Mouse (Mus musculus) stomach, postnatal 0 days (tissue): ENCODE data around the gene 4930432M17Rik. TPM values are rescaled to one million over a fixed set of nuclear protein-coding genes. Genes with fewer than 3 reads are reported as not detected.

ENCODE experiments used
- ATAC-seq: fragments of 200-750 bp; cut with Nextera tagmentation; 2 replicates; pipeline ENCODE4 v1.8.0; 2017; ENCODE audit not compliant: low FRiP score, low TSS enrichment
- DNase-seq: peaks from one replicate; pipeline ENCODE4 v3.0.0-alpha.2; 2016; ENCODE audit warnings: low spot score
- H3K27ac ChIP-seq: fragments of 300-500 bp; sonication (generic); replicated peaks from 2 replicates; pipeline ENCODE4 v1.5.1; 2014; ENCODE audit warnings: mild to moderate bottlenecking, control low read depth
- H3K27me3 ChIP-seq: fragments of 300-500 bp; sonication (generic); 2 replicates; pipeline ENCODE4 v1.6.1; 2014; ENCODE audit warnings: low read length; ENCODE audit not compliant: control insufficient read depth, insufficient read depth
- H3K36me3 ChIP-seq: fragments of 300-500 bp; sonication (generic); 2 replicates; pipeline ENCODE4 v1.6.1; 2014; ENCODE audit warnings: low read length, mixed read lengths; ENCODE audit not compliant: control insufficient read depth, insufficient read depth
- H3K4me1 ChIP-seq: fragments of 300-500 bp; sonication (generic); replicated peaks from 2 replicates; pipeline ENCODE4 v1.6.1; 2014; ENCODE audit warnings: antibody characterized with exemption; ENCODE audit not compliant: control insufficient read depth, insufficient read depth
- H3K4me2 ChIP-seq: fragments of 300-500 bp; sonication (generic); replicated peaks from 2 replicates; pipeline ENCODE4 v1.6.1; 2014; ENCODE audit warnings: low read depth, mild to moderate bottlenecking, control low read depth, moderate library complexity
- H3K4me3 ChIP-seq: fragments of 300-500 bp; sonication (generic); 2 replicates; pipeline ENCODE4 v1.5.1; 2014; ENCODE audit warnings: low read depth, low read length, control low read depth
- H3K9ac ChIP-seq: fragments of 300-500 bp; sonication (generic); 2 replicates; pipeline ENCODE4 v1.6.1; 2014; ENCODE audit warnings: mild to moderate bottlenecking, low read length, control low read depth, mixed read lengths
- H3K9me3 ChIP-seq: fragments of 300-500 bp; sonication (generic); 2 replicates; pipeline ENCODE4 v1.6.1; 2016; ENCODE audit warnings: low read length; ENCODE audit not compliant: control insufficient read depth
- CTCF ChIP-seq: IDR thresholded peaks from 2 replicates; pipeline ENCODE4 v1.5.1; 2016; ENCODE audit warnings: antibody characterized with exemption, low read depth, mild to moderate bottlenecking, moderate library complexity
- EP300 ChIP-seq: optimal IDR thresholded peaks from 2 replicates; pipeline ENCODE3; 2016; ENCODE audit warnings: antibody characterized with exemption
- WGBS: fragments of 180-500 bp; shearing (Covaris S2); extraction: QIAGEN DNeasy Blood & Tissue Kit; methylation state at CpG from one replicate; pipeline ENCODE4 v1.1.7; 2014; 5-methylcytosine and 5-hydroxymethylcytosine counted together
- polyA plus RNA-seq: library from polyadenylated mRNA; unstranded; fragments of >200 nt; fragmentation: Nextera tagmentation; extraction: Ambion mirVana; gene quantifications from 2 replicates; pipeline ENCODE4 v1.2.1, GENCODE M21; 2015

4930432M17Rik gene
- polyA plus RNA-seq, 1 experiment from 2014 or later = not detected

GRCm38 (mm10) chr3:121686408-121686911 is 15.9 kb downstream of the 4930432M17Rik start:
- Histone ChIP-seq H3K27ac (no peak overlapping the region), H3K27me3 (no peaks in the 10 kb centered on the region), H3K4me2 (no peak overlapping the region), H3K9ac (no peak overlapping the region), H3K4me1 (no peaks in the 10 kb centered on the region), H3K4me3 (no peak overlapping the region), H3K9me3 (no peaks in the 10 kb centered on the region), H3K36me3 (no peaks in the 10 kb centered on the region)
- ATAC-seq = peak; percentile 41; the same call in 1 of the 2 replicates
- DNase-seq = peak; percentile 40
- TF ChIP-seq EP300 (no peak), CTCF (no peak)
- 83% methylated on average over 4 of the region's 4 CpGs for WGBS

- Histone ChIP-seq H3K4me2 (no peak overlapping the region), H3K27me3 (no peaks in the 10 kb centered on the region), H3K9me3 (no peaks in the 10 kb centered on the region), H3K4me3 (no peak overlapping the region), H3K36me3 (no peaks in the 10 kb centered on the region), H3K4me1 (no peaks in the 10 kb centered on the region), H3K9ac (no peak overlapping the region), H3K27ac (no peak overlapping the region)
- 84% methylated on average over 3 of the region's 3 CpGs for WGBS
- TF ChIP-seq CTCF (no peak), EP300 (no peak)
- DNase-seq = no peak
- ATAC-seq = no peak
Measured at GRCm38 (mm10) chr3:121687741-121688140, 17.2 kb downstream of the 4930432M17Rik start.

GRCm38 (mm10) chr3:121689029-121689428 is 18.5 kb downstream of the 4930432M17Rik start:
- Histone ChIP-seq H3K9ac (no peak overlapping the region), H3K4me2 (no peak overlapping the region), H3K27me3 (no peaks in the 10 kb centered on the region), H3K9me3 (no peaks in the 10 kb centered on the region), H3K36me3 (no peaks in the 10 kb centered on the region), H3K4me3 (no peak overlapping the region), H3K4me1 (no peaks in the 10 kb centered on the region), H3K27ac (no peak overlapping the region)
- 58% methylated on average over 5 of the region's 5 CpGs for WGBS
- DNase-seq (no peak), ATAC-seq (no peak; the same call in 1 of the 2 replicates)
- TF ChIP-seq CTCF (no peak), EP300 (no peak)

GRCm38 (mm10) chr3:121689697-121690096 is 19.1 kb downstream of the 4930432M17Rik start:
- no peak for ATAC-seq
- Histone ChIP-seq H3K27ac (no peak overlapping the region), H3K27me3 (no peaks in the 10 kb centered on the region), H3K9me3 (no peaks in the 10 kb centered on the region), H3K4me1 (no peaks in the 10 kb centered on the region), H3K9ac (no peak overlapping the region), H3K4me3 (no peak overlapping the region), H3K4me2 (no peak overlapping the region), H3K36me3 (no peaks in the 10 kb centered on the region)
- no peak for DNase-seq
- WGBS = 77% methylated on average over 3 of the region's 3 CpGs
- no peak for TF ChIP-seq EP300
- TF ChIP-seq CTCF = no peak

- DNase-seq (no peak), ATAC-seq (peak; percentile 26; the same call in 1 of the 2 replicates)
- H3K4me3 ChIP-seq = no peak overlapping the region
- no peaks in the 10 kb centered on the region for H3K9me3 ChIP-seq
- no peaks in the 10 kb centered on the region for H3K27me3 ChIP-seq
- H3K4me2 ChIP-seq = no peak overlapping the region
- no peaks in the 10 kb centered on the region for H3K36me3 ChIP-seq
- 68% methylated on average over 13 of the region's 13 CpGs for WGBS
- no peak overlapping the region for H3K27ac ChIP-seq
- H3K9ac ChIP-seq = no peak overlapping the region
- peak; percentile 11; the same call in 1 of the 2 replicates for TF ChIP-seq CTCF
- no peak for TF ChIP-seq EP300
- no peaks in the 10 kb centered on the region for H3K4me1 ChIP-seq
Measured at GRCm38 (mm10) chr3:121693001-121693730, 22.6 kb downstream of the 4930432M17Rik start.

- H3K9me3 ChIP-seq = no peaks in the 10 kb centered on the region
- H3K36me3 ChIP-seq = no peaks in the 10 kb centered on the region
- TF ChIP-seq EP300 (no peak), CTCF (no peak)
- DNase-seq = no peak
- 70% methylated on average over 5 of the region's 5 CpGs for WGBS
- no peaks in the 10 kb centered on the region for H3K27me3 ChIP-seq
- H3K4me2 ChIP-seq = no peak overlapping the region
- no peak for ATAC-seq
- no peak overlapping the region for H3K4me3 ChIP-seq
- no peak overlapping the region for H3K27ac ChIP-seq
- H3K4me1 ChIP-seq = no peaks in the 10 kb centered on the region
- H3K9ac ChIP-seq = no peak overlapping the region
Measured at GRCm38 (mm10) chr3:121693746-121694145, 23.2 kb downstream of the 4930432M17Rik start.
